Mouse (Mus musculus): Measurements from ENCODE around the gene Rsrc1. TPM values are rescaled to one million over a fixed set of nuclear protein-coding genes. Genes with fewer than 3 reads are reported as not detected.

The Rsrc1 gene
- polyA plus RNA-seq (2014; fragmentation: Nextera tagmentation; extraction: Ambion mirVana) = 32.7 and 34.8 TPM in 2 replicates

GRCm38 (mm10) chr3:66981101-66981661 is at the start of gene Rsrc1:
Rsrc1 (plus strand) TSS chr3:66981390.
- DNase-seq (ENCODE audit: low spot score) = no peak
- peaks cover 9% of the 10 kb centered on the region; the same call in 1 of the 2 replicates for H3K4me1 ChIP-seq (replicated peaks; ENCODE audit: control insufficient read depth, insufficient read depth, low read length)
- 0 out of 2 replicates have a peak, but pooled peaks have one; percentile 2 for ATAC-seq (ENCODE audit: low FRiP score)

GRCm38 (mm10) chr3:66939675-66940074 is 41.5 kb upstream of the Rsrc1 start:
- no peak overlapping the region; the same call in 1 of the 2 replicates for H3K27ac ChIP-seq
- no peaks in the 10 kb centered on the region for H3K27me3 ChIP-seq (ENCODE audit: control insufficient read depth, insufficient read depth, low read length)
- DNase-seq (ENCODE audit: low spot score) (no peak), ATAC-seq (ENCODE audit: low FRiP score) (no peak)
- no peak overlapping the region for H3K4me3 ChIP-seq (replicated peaks; ENCODE audit: low read length)
- H3K36me3 ChIP-seq (replicated peaks; ENCODE audit: control insufficient read depth, insufficient read depth) = no peaks in the 10 kb centered on the region
- no peak overlapping the region for H3K4me2 ChIP-seq (replicated peaks)
- no peaks in the 10 kb centered on the region for H3K9me3 ChIP-seq (ENCODE audit: control insufficient read depth, low read length)
- no peaks in the 10 kb centered on the region for H3K4me1 ChIP-seq (replicated peaks; ENCODE audit: control insufficient read depth, insufficient read depth, low read length)
- H3K9ac ChIP-seq = no peak overlapping the region
- WGBS = 41% methylated on average over 10 of the region's 10 CpGs

More at GRCm38 (mm10) chr3:66981101-66981661, at the start of gene Rsrc1:
- peak within 1 kb of the TSS; percentile 80 for H3K27ac ChIP-seq
- peak within 1 kb of the TSS; percentile 54 for H3K4me2 ChIP-seq (replicated peaks)
- peak within 1 kb of the TSS; percentile 55 for H3K9ac ChIP-seq
- H3K9me3 ChIP-seq (ENCODE audit: control insufficient read depth, low read length) = no peaks in the 10 kb centered on the region
- peaks cover 73% of the 10 kb centered on the region for H3K27me3 ChIP-seq (ENCODE audit: control insufficient read depth, insufficient read depth, low read length)
- peak within 1 kb of the TSS; percentile 39 for H3K4me3 ChIP-seq (replicated peaks; ENCODE audit: low read length)
- WGBS = under 1% methylated on average over 50 of the region's 62 CpGs
- no peaks in the 10 kb centered on the region for H3K36me3 ChIP-seq (replicated peaks; ENCODE audit: control insufficient read depth, insufficient read depth)

DNA sequence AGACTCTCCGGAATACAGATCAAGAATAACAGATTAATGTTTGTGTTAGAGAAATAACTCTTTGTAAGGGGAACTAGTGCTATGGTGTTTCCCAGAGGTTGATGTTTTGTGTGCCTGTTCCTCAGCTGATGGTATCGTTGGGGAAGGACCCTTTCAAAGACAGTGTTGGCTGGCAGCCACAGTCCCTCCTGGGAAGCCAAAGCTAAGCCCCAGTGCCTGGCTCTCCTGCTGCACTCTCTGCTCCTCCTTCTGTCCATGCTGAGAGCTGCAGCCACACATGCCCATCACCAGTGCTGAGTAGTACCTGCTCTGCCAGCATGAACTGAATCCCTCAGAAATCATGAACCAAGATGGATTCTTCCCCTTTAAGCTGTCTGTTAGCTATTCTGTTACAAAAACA is 26.1 kb upstream of the Rsrc1 start:
- Histone ChIP-seq H3K27me3 (ENCODE audit: control insufficient read depth, insufficient read depth, low read length) (no peaks in the 10 kb centered on the region), H3K4me2 (replicated peaks) (no peak overlapping the region), H3K9me3 (ENCODE audit: control insufficient read depth, low read length) (no peaks in the 10 kb centered on the region), H3K4me3 (replicated peaks; ENCODE audit: low read length) (no peak overlapping the region), H3K4me1 (replicated peaks; ENCODE audit: control insufficient read depth, insufficient read depth, low read length) (no peaks in the 10 kb centered on the region), H3K9ac (no peak overlapping the region), H3K27ac (no peak overlapping the region), H3K36me3 (replicated peaks; ENCODE audit: control insufficient read depth, insufficient read depth) (no peaks in the 10 kb centered on the region)
- no peak for DNase-seq (ENCODE audit: low spot score)
- ATAC-seq (ENCODE audit: low FRiP score) = no peak
- 53% methylated on average over 2 of the region's 2 CpGs for WGBS

DNA sequence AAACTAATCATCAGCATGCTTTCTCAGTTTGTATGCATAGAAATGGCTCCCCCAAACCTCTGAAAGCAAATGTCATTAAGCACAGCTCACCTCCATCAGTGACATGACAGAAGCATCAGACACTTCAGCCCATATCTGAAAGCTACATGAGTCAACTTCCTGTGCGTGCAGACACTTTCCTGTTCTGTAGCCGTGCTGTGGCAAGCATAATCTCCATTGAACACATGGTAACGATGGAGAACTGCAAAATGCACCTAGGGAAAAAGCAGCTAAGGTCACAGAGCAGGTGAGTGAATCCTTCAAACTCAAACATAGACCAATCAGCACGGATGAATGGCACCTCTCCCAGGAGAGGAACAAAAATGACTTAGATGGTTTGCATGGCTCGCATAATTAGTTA is 21.2 kb upstream of the Rsrc1 start:
- Histone ChIP-seq H3K36me3 (replicated peaks; ENCODE audit: control insufficient read depth, insufficient read depth) (no peaks in the 10 kb centered on the region), H3K27me3 (ENCODE audit: control insufficient read depth, insufficient read depth, low read length) (peaks cover 8% of the 10 kb centered on the region; the same call in 1 of the 2 replicates), H3K27ac (no peak overlapping the region), H3K9me3 (ENCODE audit: control insufficient read depth, low read length) (no peaks in the 10 kb centered on the region), H3K4me3 (replicated peaks; ENCODE audit: low read length) (no peak overlapping the region), H3K9ac (no peak overlapping the region), H3K4me2 (replicated peaks) (no peak overlapping the region), H3K4me1 (replicated peaks; ENCODE audit: control insufficient read depth, insufficient read depth, low read length) (no peaks in the 10 kb centered on the region)
- WGBS = 76% methylated on average over 5 of the region's 5 CpGs
- DNase-seq (ENCODE audit: low spot score) = no peak
- no peak for ATAC-seq (ENCODE audit: low FRiP score)

GRCm38 (mm10) chr3:66964884-66965283 is 16.3 kb upstream of the Rsrc1 start:
- Histone ChIP-seq H3K4me1 (replicated peaks; ENCODE audit: control insufficient read depth, insufficient read depth, low read length) (no peaks in the 10 kb centered on the region), H3K27me3 (ENCODE audit: control insufficient read depth, insufficient read depth, low read length) (peaks cover 46% of the 10 kb centered on the region), H3K27ac (no peak overlapping the region), H3K4me2 (replicated peaks) (no peak overlapping the region), H3K36me3 (replicated peaks; ENCODE audit: control insufficient read depth, insufficient read depth) (no peaks in the 10 kb centered on the region), H3K4me3 (replicated peaks; ENCODE audit: low read length) (no peak overlapping the region), H3K9me3 (ENCODE audit: control insufficient read depth, low read length) (no peaks in the 10 kb centered on the region), H3K9ac (no peak overlapping the region)
- DNase-seq (ENCODE audit: low spot score) = no peak
- no peak for ATAC-seq (ENCODE audit: low FRiP score)
- WGBS = 53% methylated on average over 3 of the region's 3 CpGs

DNA sequence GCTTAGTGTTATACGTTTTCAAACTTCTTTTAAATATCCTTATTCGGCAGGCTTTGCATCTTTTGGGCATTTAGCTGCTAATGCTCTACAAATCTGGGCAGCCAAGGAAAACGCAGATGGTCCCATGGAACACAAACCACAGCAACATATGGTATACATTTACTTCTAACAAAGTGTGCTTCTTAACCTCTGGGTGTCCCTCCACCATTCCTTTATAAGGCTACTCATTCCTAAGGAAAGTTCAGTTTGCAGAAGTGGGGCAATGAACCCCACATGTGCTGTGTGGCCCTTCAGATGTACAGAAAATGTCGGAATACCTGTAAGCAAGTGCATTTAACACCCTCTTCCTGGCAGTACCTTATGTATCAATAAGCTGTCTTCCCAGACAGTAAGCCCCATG is 13.7 kb upstream of the Rsrc1 start:
- Histone ChIP-seq H3K4me2 (replicated peaks) (no peak overlapping the region), H3K4me1 (replicated peaks; ENCODE audit: control insufficient read depth, insufficient read depth, low read length) (0 out of 2 replicates have a peak, but pooled peaks cover 4% of the 10 kb centered on the region), H3K9ac (no peak overlapping the region), H3K4me3 (replicated peaks; ENCODE audit: low read length) (no peak overlapping the region), H3K9me3 (ENCODE audit: control insufficient read depth, low read length) (no peaks in the 10 kb centered on the region), H3K27me3 (ENCODE audit: control insufficient read depth, insufficient read depth, low read length) (peaks cover 72% of the 10 kb centered on the region), H3K36me3 (replicated peaks; ENCODE audit: control insufficient read depth, insufficient read depth) (no peaks in the 10 kb centered on the region), H3K27ac (no peak overlapping the region)
- ATAC-seq (ENCODE audit: low FRiP score) (no peak), DNase-seq (ENCODE audit: low spot score) (no peak)
- 73% methylated on average over 4 of the region's 4 CpGs for WGBS

- no peaks in the 10 kb centered on the region for H3K9me3 ChIP-seq (ENCODE audit: control insufficient read depth, low read length)
- peaks cover 12% of the 10 kb centered on the region; the same call in 1 of the 2 replicates for H3K4me1 ChIP-seq (replicated peaks; ENCODE audit: control insufficient read depth, insufficient read depth, low read length)
- H3K4me2 ChIP-seq (replicated peaks) = no peak overlapping the region
- no peaks in the 10 kb centered on the region for H3K36me3 ChIP-seq (replicated peaks; ENCODE audit: control insufficient read depth, insufficient read depth)
- WGBS = 2% methylated on average over 10 of the region's 10 CpGs
- H3K9ac ChIP-seq = no peak overlapping the region
- no peak overlapping the region for H3K27ac ChIP-seq
- H3K27me3 ChIP-seq (ENCODE audit: control insufficient read depth, insufficient read depth, low read length) = peaks cover 89% of the 10 kb centered on the region
- ATAC-seq (ENCODE audit: low FRiP score) (peak; percentile 37; the same call in 1 of the 2 replicates), DNase-seq (ENCODE audit: low spot score) (no peak)
- H3K4me3 ChIP-seq (replicated peaks; ENCODE audit: low read length) = no peak overlapping the region
Observed at GRCm38 (mm10) chr3:66970261-66970660, 10.9 kb upstream of the Rsrc1 start.

GRCm38 (mm10) chr3:66970661-66971331 is 10.4 kb upstream of the Rsrc1 start:
- no peak overlapping the region for H3K27ac ChIP-seq
- H3K9me3 ChIP-seq (ENCODE audit: control insufficient read depth, low read length) = no peaks in the 10 kb centered on the region
- peak; percentile 41 for ATAC-seq (ENCODE audit: low FRiP score)
- peak overlapping the region; percentile 37 for H3K4me2 ChIP-seq (replicated peaks)
- no peaks in the 10 kb centered on the region for H3K36me3 ChIP-seq (replicated peaks; ENCODE audit: control insufficient read depth, insufficient read depth)
- peaks cover 12% of the 10 kb centered on the region; the same call in 1 of the 2 replicates for H3K4me1 ChIP-seq (replicated peaks; ENCODE audit: control insufficient read depth, insufficient read depth, low read length)
- DNase-seq (ENCODE audit: low spot score) = no peak
- H3K9ac ChIP-seq = no peak overlapping the region
- peaks cover 90% of the 10 kb centered on the region for H3K27me3 ChIP-seq (ENCODE audit: control insufficient read depth, insufficient read depth, low read length)
- no peak overlapping the region; the same call in 1 of the 2 replicates for H3K4me3 ChIP-seq (replicated peaks; ENCODE audit: low read length)
- WGBS = under 1% methylated on average over 29 of the region's 29 CpGs

DNA sequence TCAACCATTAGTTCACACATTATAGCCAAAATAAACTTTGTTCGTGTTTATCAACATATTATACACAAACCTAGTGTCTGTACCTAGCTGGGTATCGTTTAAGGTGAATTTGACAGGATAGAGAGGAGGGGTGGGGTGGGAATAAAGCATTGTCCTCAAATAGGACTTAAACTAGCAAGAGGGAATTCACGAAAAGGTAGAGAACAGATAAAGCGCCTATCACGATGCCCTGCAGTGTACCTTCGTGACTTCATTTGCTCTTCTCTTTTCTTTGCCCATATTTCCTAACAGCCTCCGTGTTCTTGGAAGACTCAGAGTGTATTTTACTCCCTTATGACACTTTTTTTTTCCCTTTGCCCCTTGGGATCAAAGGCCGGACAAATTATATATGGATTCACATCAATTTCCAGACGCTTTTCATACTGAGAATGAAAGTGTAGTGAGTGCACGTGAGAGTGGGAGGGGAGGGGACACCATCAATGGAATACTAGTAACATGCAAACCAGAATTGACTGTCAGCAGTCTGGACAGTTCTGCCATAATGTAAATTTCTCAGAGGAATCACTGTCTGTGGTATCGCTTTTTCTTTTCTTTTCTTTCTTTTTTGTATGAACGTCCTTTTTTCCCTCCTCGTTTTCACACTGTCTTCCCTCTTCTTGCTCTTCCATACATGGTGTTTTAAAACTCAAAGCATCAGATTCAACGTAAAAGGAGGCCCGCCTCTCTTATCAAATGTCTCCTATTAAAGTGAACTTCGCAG is 8.8 kb upstream of the Rsrc1 start:
- H3K27me3 ChIP-seq (ENCODE audit: control insufficient read depth, insufficient read depth, low read length) = peaks cover 95% of the 10 kb centered on the region
- 5% methylated on average over 16 of the region's 16 CpGs for WGBS
- no peaks in the 10 kb centered on the region for H3K9me3 ChIP-seq (ENCODE audit: control insufficient read depth, low read length)
- H3K4me2 ChIP-seq (replicated peaks) = peak overlapping the region; percentile 75
- no peak overlapping the region for H3K9ac ChIP-seq
- H3K36me3 ChIP-seq (replicated peaks; ENCODE audit: control insufficient read depth, insufficient read depth) = no peaks in the 10 kb centered on the region
- H3K4me3 ChIP-seq (replicated peaks; ENCODE audit: low read length) = no peak overlapping the region
- no peak for ATAC-seq (ENCODE audit: low FRiP score)
- DNase-seq (ENCODE audit: low spot score) = no peak
- H3K4me1 ChIP-seq (replicated peaks; ENCODE audit: control insufficient read depth, insufficient read depth, low read length) = peaks cover 12% of the 10 kb centered on the region; the same call in 1 of the 2 replicates
- no peak overlapping the region for H3K27ac ChIP-seq
